Mouse (Mus musculus) brown adipose tissue, adult 24 weeks (tissue): ENCODE data around the gene Radil. TPM values are rescaled to one million over a fixed set of nuclear protein-coding genes. Genes with fewer than 3 reads are reported as not detected.

ENCODE experiments used
- H3K27ac ChIP-seq: fragments of 200-500 bp; replicated peaks from 2 replicates; pipeline ENCODE4 v1.5.1; 2012; ENCODE audit warnings: low read depth, mild to moderate bottlenecking, low read length
- H3K4me1 ChIP-seq: fragments of 200-500 bp; 2 replicates; pipeline ENCODE4 v1.6.1; 2012; ENCODE audit warnings: low read length, mixed read lengths; ENCODE audit not compliant: control insufficient read depth, insufficient read depth, insufficient read length
- H3K4me3 ChIP-seq: fragments of 200-500 bp; 2 replicates; pipeline ENCODE4 v1.5.1; 2012; ENCODE audit warnings: low read depth, mild to moderate bottlenecking, low read length, moderate library complexity; ENCODE audit not compliant: insufficient read depth
- polyA plus RNA-seq: library from polyadenylated mRNA; stranded (reverse); fragments of >200 nt; gene quantifications from 2 replicates; pipeline ENCODE4 v1.2.4, GENCODE M21; 2012; ENCODE audit not compliant: missing spikeins, insufficient read depth, insufficient read length

Radil gene
- polyA plus RNA-seq, 1 experiment = 11.7 TPM

- no peaks in the 10 kb centered on the region for H3K4me1 ChIP-seq
- H3K27ac ChIP-seq = no peak overlapping the region
- H3K4me3 ChIP-seq = no peak overlapping the region
Measured at GRCm38 (mm10) chr5:142453742-142454141, 97.2 kb downstream of the Radil start.

DNA sequence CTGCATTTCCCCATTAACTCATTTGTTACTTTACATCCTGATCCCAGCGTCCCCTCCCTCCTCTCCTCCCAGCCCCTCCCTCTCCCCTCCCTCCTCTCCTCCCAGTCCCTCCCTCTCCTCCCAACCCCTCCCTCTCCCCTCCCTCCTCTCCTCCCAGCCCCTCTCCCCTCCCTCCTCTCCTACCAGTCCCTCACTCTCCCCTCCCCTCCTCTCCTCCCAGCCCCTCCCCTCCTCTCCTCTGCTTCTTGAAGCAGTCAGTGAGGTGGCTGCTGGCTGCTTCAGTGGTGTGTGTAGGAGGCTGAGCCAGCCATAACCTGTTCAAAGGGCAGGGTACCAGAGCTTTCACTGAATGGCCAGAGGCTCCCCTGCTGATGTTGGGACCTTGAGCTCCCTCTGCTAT, 99.1 kb downstream of the Radil start:
- H3K27ac ChIP-seq = no peak overlapping the region
- no peaks in the 10 kb centered on the region for H3K4me1 ChIP-seq
- no peak overlapping the region for H3K4me3 ChIP-seq

DNA sequence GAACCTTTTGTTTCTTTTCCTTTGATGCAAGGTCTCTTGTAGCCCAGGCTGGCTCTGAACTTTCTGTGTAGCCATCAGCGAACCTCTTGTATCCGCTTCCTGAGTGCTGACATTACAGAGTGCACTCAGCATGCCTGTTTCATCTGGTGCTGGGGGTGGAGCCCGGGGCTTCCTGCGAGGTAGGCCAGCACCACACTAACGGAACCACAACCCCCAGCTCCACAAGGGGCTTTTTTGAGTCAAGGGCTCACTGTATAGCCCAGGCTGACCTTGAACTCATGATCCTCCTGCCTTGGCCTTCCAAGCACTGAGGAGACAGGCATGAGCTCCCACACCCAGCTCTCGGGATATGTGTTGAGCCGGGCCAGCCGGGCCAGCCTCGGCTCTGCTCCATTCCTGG, 100.1 kb downstream of the Radil start:
- Histone ChIP-seq H3K27ac (no peak overlapping the region), H3K4me3 (no peak overlapping the region)

DNA sequence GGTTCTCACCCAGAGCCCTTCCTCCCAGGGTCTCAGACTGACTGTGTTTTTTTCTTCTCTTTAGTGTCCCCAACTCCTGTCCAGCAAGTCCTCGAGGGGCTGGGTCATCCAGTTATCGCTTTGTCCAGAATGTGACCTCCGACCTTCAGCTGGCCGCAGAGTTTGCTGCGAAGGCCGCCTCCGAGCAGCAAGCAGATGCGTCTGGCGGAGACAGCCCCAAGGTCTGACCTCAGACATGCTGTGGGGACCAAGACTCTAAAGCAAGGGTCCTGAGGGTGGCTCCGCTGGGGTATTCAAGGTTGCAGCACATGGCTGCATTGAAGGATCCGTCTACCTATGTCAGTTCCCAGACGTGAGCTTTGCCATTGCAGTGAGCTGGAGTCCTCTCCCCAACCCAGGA, 102.3 kb downstream of the Radil start:
- Histone ChIP-seq H3K27ac (no peak overlapping the region), H3K4me3 (no peak overlapping the region), H3K4me1 (no peaks in the 10 kb centered on the region; the same call in 1 of the 2 replicates)

More for the DNA sequence above, 100.1 kb downstream of the Radil start:
- no peaks in the 10 kb centered on the region for H3K4me1 ChIP-seq

- no peak overlapping the region for H3K4me3 ChIP-seq
- H3K4me1 ChIP-seq = peaks cover 2% of the 10 kb centered on the region
- no peak overlapping the region for H3K27ac ChIP-seq
Measured at GRCm38 (mm10) chr5:142448076-142448475, 102.8 kb downstream of the Radil start.

DNA sequence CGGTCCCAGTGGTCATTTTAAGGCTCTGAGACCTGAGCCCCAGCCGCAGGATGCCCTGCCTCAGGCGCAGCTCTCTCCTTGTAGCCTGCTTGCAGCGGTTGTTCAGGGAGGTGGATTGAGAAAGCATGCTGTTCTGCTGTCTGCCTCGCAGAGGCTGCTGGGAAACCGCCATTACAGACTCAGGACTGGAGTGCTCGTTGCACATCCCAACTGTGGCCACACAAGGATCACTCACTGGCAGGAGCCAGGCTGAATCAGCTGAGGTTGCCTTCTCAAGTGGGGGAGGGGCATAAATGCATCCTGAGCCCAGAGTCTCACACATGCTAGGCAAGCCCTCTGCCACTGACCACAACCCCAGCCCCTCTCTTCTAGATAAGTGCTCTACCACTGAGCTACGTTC, 105.2 kb downstream of the Radil start:
- H3K4me3 ChIP-seq = no peak overlapping the region
- H3K27ac ChIP-seq = no peak overlapping the region
- H3K4me1 ChIP-seq = peaks cover 13% of the 10 kb centered on the region

DNA sequence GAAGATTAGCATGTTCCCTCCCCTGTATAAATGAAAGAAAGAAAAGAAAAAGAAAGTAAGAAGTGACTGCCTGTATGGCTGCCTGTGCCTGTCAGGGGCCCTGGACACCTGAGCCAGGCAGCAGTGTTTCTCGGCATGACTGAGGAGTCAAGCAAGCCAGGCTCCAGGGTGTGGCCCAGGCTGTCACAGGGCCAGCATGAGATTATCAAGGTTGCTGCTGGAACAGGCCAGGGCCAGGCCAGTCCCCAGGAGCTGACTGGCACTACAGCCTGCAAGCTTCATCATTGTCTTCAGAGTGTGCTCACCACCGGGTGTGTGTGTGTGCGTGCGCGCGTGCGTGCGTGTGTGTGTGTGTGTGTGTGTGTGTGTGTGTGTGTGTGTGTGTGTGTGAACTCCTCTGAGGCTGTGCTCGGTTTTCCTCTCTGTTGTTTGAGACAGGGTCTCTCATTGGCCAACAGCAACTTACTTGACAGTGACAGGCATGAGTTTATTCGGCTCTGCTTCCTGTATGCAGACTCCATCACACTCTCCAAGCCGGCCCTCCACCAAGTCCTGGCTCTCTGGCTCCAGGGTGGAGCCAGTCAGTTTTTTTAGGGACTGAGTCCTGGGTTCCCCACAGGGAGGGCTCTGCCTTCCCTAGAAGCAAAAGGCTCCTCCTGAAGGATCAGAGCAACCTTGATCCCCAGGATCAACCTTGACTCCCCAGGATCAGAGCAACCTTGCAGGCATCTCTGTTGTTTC, 105.9 kb downstream of the Radil start:
- Histone ChIP-seq H3K27ac (0 out of 2 replicates have a peak overlapping the region, but pooled peaks have one; percentile 5), H3K4me3 (no peak overlapping the region), H3K4me1 (peaks cover 13% of the 10 kb centered on the region)

- H3K4me1 ChIP-seq = peaks cover 19% of the 10 kb centered on the region
- no peak overlapping the region for H3K27ac ChIP-seq
- H3K4me3 ChIP-seq = no peak overlapping the region
Measured at GRCm38 (mm10) chr5:142443994-142444393, 106.9 kb downstream of the Radil start.

GRCm38 (mm10) chr5:142443514-142443913, 107.4 kb downstream of the Radil start:
- Histone ChIP-seq H3K27ac (no peak overlapping the region), H3K4me1 (peaks cover 19% of the 10 kb centered on the region), H3K4me3 (no peak overlapping the region)

DNA sequence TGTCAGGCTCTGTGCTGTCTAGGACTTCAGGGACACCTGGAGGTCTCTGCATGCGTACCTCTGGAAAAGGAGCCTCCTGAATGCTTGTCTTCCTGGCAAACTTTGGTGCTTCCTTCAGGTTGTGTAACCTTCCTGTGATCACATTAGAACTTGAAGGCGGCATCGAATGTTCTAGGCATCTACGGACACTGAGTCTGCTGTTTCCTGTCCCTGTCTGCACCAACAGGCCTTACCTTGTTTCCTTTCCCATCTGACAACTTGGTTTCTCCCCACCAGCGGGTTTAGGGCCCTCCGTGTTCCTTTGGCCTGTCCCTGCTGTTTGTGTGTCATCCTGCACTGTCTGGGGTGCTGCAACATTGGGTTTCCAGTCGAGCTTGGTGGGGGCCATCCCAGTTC, 108.9 kb downstream of the Radil start:
- Histone ChIP-seq H3K4me1 (peaks cover 19% of the 10 kb centered on the region), H3K4me3 (no peak overlapping the region), H3K27ac (peak overlapping the region; percentile 37; the same call in 1 of the 2 replicates)

DNA sequence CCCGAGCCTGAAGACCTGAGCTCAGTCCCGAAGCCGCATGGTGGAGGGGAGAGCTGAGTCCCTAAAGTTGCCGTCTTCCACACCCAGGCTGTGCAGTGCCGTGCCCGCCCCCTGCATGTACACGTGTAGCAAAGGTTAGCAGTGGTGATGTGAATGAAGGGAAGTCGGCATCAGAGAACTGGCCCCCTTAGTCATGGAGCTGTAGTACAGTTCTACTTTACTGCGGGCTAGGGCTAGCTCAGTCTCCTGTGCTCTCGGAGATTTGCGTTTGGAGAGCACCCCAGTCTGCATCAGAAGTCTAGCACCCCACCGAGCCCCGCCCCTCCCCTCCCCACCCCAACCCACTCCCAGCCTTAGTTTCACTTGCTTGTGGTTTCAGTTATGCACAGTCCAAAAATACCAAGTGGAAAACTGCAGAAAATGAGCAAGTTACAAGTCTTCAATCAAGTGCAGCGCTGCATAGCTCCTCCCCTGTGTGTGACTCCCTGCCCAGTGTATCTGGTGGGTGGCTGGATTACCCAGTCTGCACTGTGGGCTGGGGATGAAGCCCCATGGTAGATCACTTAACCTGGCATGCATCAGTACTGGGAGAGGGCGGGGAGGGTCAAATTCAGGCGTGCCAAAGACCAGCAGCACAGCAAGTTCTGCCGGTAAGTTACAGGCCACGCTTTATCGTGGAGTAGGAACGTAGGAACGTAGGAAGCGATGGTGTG, 109.4 kb downstream of the Radil start:
- Histone ChIP-seq H3K4me3 (peak overlapping the region; percentile 39), H3K4me1 (peaks cover 19% of the 10 kb centered on the region), H3K27ac (peak overlapping the region; percentile 65)

- H3K4me1 ChIP-seq = peaks cover 19% of the 10 kb centered on the region
- H3K27ac ChIP-seq = peak overlapping the region; percentile 80
- peak overlapping the region; percentile 40 for H3K4me3 ChIP-seq
Measured at GRCm38 (mm10) chr5:142440451-142441147, 110.3 kb downstream of the Radil start.

DNA sequence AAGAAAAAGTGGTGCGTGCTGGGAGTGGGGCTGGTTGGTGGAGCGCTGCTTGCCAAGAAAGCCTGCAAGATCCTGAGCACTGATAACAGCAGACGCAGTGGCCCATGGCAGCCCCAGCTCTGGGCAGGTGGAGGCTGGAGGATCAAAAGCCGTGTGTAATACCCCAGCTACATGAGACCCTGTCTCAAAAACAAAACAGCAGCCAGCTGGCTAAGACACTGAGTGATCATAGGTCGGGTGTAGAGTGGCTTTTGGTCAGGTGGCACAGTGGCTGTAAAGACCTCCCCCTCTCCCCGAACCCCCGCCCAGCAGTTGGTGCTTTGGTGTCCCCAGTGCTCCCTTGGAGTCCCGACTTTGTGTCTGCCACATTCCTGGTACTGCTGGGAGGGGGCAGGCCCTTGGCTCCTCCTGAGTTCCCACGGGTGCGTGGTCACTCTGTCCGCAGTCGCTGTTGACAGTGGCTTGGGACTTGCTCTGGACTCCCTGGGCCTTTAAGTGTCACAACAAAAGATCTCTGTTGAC, 110.9 kb downstream of the Radil start:
- Histone ChIP-seq H3K4me3 (peak overlapping the region; percentile 40), H3K4me1 (peaks cover 19% of the 10 kb centered on the region), H3K27ac (peak overlapping the region; percentile 80)

DNA sequence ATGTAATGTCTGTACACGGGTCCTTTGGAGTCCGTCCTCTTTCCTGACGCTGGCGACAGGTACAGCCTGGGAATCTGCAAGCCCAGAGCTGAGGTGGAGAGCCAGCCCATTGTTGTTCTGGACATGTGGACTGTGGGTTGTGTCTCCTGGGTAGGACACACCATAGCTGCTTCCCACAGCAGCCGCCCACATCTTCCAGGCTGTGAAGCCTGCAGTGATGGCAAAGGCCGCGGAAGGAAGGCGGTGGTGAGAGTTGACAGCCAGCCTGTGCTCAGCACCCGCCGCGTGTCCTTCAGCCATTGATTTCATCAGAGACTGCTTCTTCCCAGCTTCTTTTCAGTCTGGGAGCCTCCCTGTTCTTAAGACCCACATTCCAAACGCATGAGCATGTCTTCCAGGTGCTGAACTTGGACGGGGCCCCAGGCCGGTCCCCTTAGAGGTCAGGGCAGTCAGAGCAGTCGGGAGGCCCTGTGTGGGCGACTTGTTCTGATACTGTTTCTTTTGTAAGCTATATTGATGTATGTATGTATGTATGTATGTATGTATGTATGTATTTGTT, 112.4 kb downstream of the Radil start:
- no peak overlapping the region for H3K27ac ChIP-seq
- no peak overlapping the region for H3K4me3 ChIP-seq
- peaks cover 19% of the 10 kb centered on the region for H3K4me1 ChIP-seq

DNA sequence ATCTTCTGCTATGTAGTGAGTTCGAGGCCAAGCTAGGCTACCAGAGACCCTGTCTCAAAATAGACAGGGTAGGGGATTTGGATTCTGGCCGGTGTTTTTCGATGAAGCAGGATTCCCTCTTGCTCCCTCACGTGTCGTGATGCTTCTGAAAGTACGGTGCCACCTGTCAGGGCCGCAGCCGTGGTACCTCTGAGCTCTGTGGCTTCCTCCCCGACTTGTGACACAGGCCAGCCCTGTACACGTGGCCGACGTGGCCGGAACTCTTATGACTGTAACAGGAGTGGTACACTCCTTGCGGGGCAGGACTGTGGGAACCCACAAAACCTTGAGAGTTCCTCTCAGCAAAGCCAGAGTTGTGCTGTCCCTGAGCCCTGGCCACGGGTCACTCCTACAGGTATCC, 115.2 kb downstream of the Radil start:
- no peak overlapping the region for H3K27ac ChIP-seq
- no peak overlapping the region for H3K4me3 ChIP-seq
- peaks cover 5% of the 10 kb centered on the region for H3K4me1 ChIP-seq
